Mouse (Mus musculus) C2C12 (cell line): ENCODE data around the gene Amh. TPM values are rescaled to one million over a fixed set of nuclear protein-coding genes. Genes with fewer than 3 reads are reported as not detected.

Source experiments
- H3K27me3 ChIP-seq: one replicate; pipeline ENCODE4 v1.6.1; 2011; ENCODE audit not compliant: control insufficient read depth, insufficient read depth, insufficient read length
- H3K36me3 ChIP-seq: one replicate; pipeline ENCODE4 v1.6.1; 2011; ENCODE audit not compliant: control insufficient read depth, insufficient read depth
- H3K4me3 ChIP-seq: one replicate; pipeline ENCODE4 v1.5.1; 2011; ENCODE audit warnings: mild to moderate bottlenecking, control low read depth; ENCODE audit not compliant: poor library complexity, insufficient read depth, severe bottlenecking
- H3K79me2 ChIP-seq: one replicate; pipeline ENCODE4 v1.6.1; 2011; ENCODE audit not compliant: control insufficient read depth, insufficient read depth
- H3K79me3 ChIP-seq: one replicate; pipeline ENCODE4 v1.6.1; 2011; ENCODE audit warnings: low read depth, control low read depth
- H3ac ChIP-seq: one replicate; pipeline ENCODE3; 2011; ENCODE audit warnings: low read depth; ENCODE audit not compliant: control insufficient read depth, insufficient read length
- CEBPB ChIP-seq: IDR thresholded peaks from one replicate; pipeline ENCODE4 v1.6.1; 2011; ENCODE audit warnings: low read depth, mild to moderate bottlenecking, control low read depth, moderate library complexity
- CTCF ChIP-seq: IDR thresholded peaks from one replicate; pipeline ENCODE4 v1.5.1; 2011; ENCODE audit not compliant: control insufficient read depth, insufficient read depth, insufficient read length
- FOSL1 ChIP-seq: IDR thresholded peaks from one replicate; pipeline ENCODE4 v1.8.0; 2011; ENCODE audit warnings: mild to moderate bottlenecking, low read length; ENCODE audit not compliant: poor library complexity, insufficient read depth, severe bottlenecking
- MAX ChIP-seq: IDR thresholded peaks from one replicate; pipeline ENCODE4 v1.6.1; 2011; ENCODE audit warnings: mild to moderate bottlenecking, control low read depth
- MYOD1 ChIP-seq: IDR thresholded peaks from one replicate; pipeline ENCODE4 v1.6.1; 2011; ENCODE audit warnings: low read depth; ENCODE audit not compliant: control insufficient read depth, insufficient read length
- MYOG ChIP-seq: IDR thresholded peaks from one replicate; pipeline ENCODE4 v1.6.1; 2011; ENCODE audit not compliant: control insufficient read depth, insufficient read length; ENCODE audit errors: extremely low read depth
- USF1 ChIP-seq: IDR thresholded peaks from one replicate; pipeline ENCODE4 v1.6.1; 2011; ENCODE audit warnings: low read depth, mild to moderate bottlenecking, control low read depth, moderate library complexity
- microRNA-seq: library from miRNA; unstranded; fragments of <30 nt; microRNA quantifications from one replicate; pipeline ENCODE4, GENCODE M21; 2019; ENCODE audit warnings: borderline microRNAs expressed
- polyA plus RNA-seq: library from polyadenylated mRNA; unstranded; fragments of >200 nt; fragmentation: generic; extraction: Trizol; gene quantifications from one replicate; pipeline ENCODE4 v1.2.1, GENCODE M21; 2012; ENCODE audit warnings: missing spikeins

The Amh gene
- polyA plus RNA-seq, 1 experiment, result 0.87 TPM

GRCm38 (mm10) chr10:80855749-80856073 lies 50.7 kb downstream of the Amh start:
- Histone ChIP-seq H3ac (peak overlapping the region; percentile 80), H3K4me3 (peak overlapping the region; percentile 98), H3K79me2 (peaks cover 73% of the 10 kb centered on the region), H3K79me3 (peaks cover 35% of the 10 kb centered on the region), H3K36me3 (peaks cover 27% of the 10 kb centered on the region), H3K27me3 (no peaks in the 10 kb centered on the region)
- TF ChIP-seq CEBPB, result no peak
- no peak for TF ChIP-seq MAX
- TF ChIP-seq USF1, result no peak
- no peak for TF ChIP-seq FOSL1
- TF ChIP-seq CTCF, result no peak
- no peak for TF ChIP-seq MYOD1
- no peak for TF ChIP-seq MYOG

GRCm38 (mm10) chr10:80856267-80856666 lies 51.2 kb downstream of the Amh start:
- Histone ChIP-seq H3K79me3 (peaks cover 35% of the 10 kb centered on the region), H3K79me2 (peaks cover 73% of the 10 kb centered on the region), H3ac (no peak overlapping the region), H3K4me3 (peak overlapping the region; percentile 98), H3K27me3 (no peaks in the 10 kb centered on the region), H3K36me3 (peaks cover 21% of the 10 kb centered on the region)
- TF ChIP-seq USF1, result peak; percentile 31
- no peak for TF ChIP-seq FOSL1
- TF ChIP-seq MAX, result peak; percentile 94

- Histone ChIP-seq H3K36me3 (peaks cover 18% of the 10 kb centered on the region), H3K27me3 (no peaks in the 10 kb centered on the region), H3K79me2 (peaks cover 73% of the 10 kb centered on the region), H3ac (peak overlapping the region; percentile 5), H3K4me3 (no peak overlapping the region), H3K79me3 (peaks cover 35% of the 10 kb centered on the region)
- TF ChIP-seq FOSL1 (no peak), USF1 (no peak), MYOG (no peak), MYOD1 (no peak), MAX (no peak)
Observed at GRCm38 (mm10) chr10:80856908-80857307, 51.9 kb downstream of the Amh start.

Small RNAs within 50 kb of the gene (microRNA-seq; reads per million reads assigned to microRNA genes)
- gene Mir1982, result 3.2 reads per million, percentile 47 among the genes with 10 or more reads in this experiment

Other genes with a start within 250 kb of the Amh start
- 23.0 TPM for gene Rexo1, start 243.7 kb upstream of the Amh start, polyA plus RNA-seq
- gene Klf16, start 227.9 kb upstream of the Amh start, polyA plus RNA-seq, result 21.0 TPM
- gene Abhd17a, start 214.9 kb upstream of the Amh start, polyA plus RNA-seq, result 103 TPM
- 119 TPM for gene Scamp4, start 202.4 kb upstream of the Amh start, polyA plus RNA-seq
- 11.1 TPM for gene Adat3, start 202.4 kb upstream of the Amh start, polyA plus RNA-seq
- gene Gm49322, start 199.2 kb upstream of the Amh start, polyA plus RNA-seq, result 1.0 TPM
- gene Csnk1g2, start 182.4 kb upstream of the Amh start, polyA plus RNA-seq, result 165 TPM
- 53.8 TPM for gene Btbd2, start 148.2 kb upstream of the Amh start, polyA plus RNA-seq
- 61.4 TPM for gene Mknk2, start 127.1 kb upstream of the Amh start, polyA plus RNA-seq
- 34.2 TPM for gene Mob3a, start 103.3 kb upstream of the Amh start, polyA plus RNA-seq
- 0.43 TPM for gene Izumo4, start 103.1 kb upstream of the Amh start, polyA plus RNA-seq
- 51.3 TPM for gene Ap3d1, start 63.0 kb upstream of the Amh start, polyA plus RNA-seq
- 19.1 TPM for gene Dot1l, start 50.0 kb upstream of the Amh start, polyA plus RNA-seq
- 106 TPM for gene Sf3a2, start 7.0 kb upstream of the Amh start, polyA plus RNA-seq
- gene Plekhj1, start 6.6 kb upstream of the Amh start, polyA plus RNA-seq, result 74.8 TPM
- 29.2 TPM for gene Jsrp1, start 8.3 kb downstream of the Amh start, polyA plus RNA-seq
- 1,494 TPM for gene Oaz1, start 21.4 kb downstream of the Amh start, polyA plus RNA-seq
- 0.05 TPM for gene Lingo3, start 38.8 kb downstream of the Amh start, polyA plus RNA-seq
- 297 TPM for gene Lsm7, start 50.0 kb downstream of the Amh start, polyA plus RNA-seq
- gene Sppl2b, start 50.0 kb downstream of the Amh start, polyA plus RNA-seq, result 31.2 TPM
- 0.02 TPM for gene Tmprss9, start 66.6 kb downstream of the Amh start, polyA plus RNA-seq
- 263 TPM for gene Timm13, start 95.7 kb downstream of the Amh start, polyA plus RNA-seq
- 66.4 TPM for gene Lmnb2, start 113.0 kb downstream of the Amh start, polyA plus RNA-seq
- gene Gadd45b, start 124.8 kb downstream of the Amh start, polyA plus RNA-seq, result 37.2 TPM
- 0.25 TPM for gene Gng7, start 209.7 kb downstream of the Amh start, polyA plus RNA-seq
- 0.28 TPM for gene Diras1, start 220.4 kb downstream of the Amh start, polyA plus RNA-seq
- gene Slc39a3, start 232.2 kb downstream of the Amh start, polyA plus RNA-seq, result 11.6 TPM